Mouse (Mus musculus): ENCODE results near the gene Abca1.

Gene Abca1

DNA sequence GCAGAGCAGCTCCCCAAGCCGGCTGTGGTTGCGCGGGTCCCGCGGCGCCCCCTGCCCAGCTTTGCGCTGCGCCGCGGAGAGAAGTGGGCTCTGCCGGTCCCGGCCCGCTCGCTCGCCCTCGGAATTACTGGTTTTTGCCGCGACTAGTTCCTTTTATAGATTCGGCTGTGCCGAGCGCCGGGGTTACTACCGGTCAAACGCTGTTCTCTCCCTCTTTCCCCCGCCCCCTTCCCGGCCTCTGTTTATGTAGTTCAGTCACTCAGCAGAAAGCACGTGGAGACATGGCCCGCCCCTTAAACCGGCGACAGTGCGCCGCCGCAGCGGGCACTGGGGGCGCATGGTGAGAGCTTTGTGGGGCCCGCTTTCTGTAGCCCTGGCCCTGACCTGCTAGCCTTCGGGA is at the start of gene Abca1:
Gene Abca1, minus strand, starts transcription at position 129 of the 400 bp plus-strand sequence.
- in situ Hi-C loops (cut with MboI; ENCODE audit: unreplicated experiment in 2 of 2): loop anchor here in 1 of 2 experiments (5.0 kb wide), 1 partner anchor 38 kb away; no protein-coding TSS in a partner anchor

DNA sequence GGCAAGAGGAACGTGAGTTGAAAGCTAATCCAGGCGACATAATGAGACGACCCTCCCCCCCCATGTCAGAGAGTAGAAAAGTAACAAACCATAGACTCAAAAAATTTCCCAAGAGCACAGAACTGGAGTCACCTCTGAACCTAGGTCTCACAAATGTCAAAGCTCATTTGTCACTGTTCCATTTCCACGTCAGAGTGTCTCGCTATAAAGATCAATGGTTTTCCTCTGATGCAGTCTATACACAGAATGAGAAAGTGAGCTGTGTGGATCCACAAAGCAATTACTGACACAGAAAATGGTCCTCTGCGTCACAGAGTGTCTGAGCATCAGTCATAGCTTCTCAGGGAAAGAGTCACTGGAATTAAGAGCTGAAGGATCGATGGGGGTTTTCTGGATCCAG is 44.8 kb upstream of the Abca1 start:
- in situ Hi-C loops (cut with MboI; ENCODE audit: unreplicated experiment in 2 of 2): no loop called here

DNA sequence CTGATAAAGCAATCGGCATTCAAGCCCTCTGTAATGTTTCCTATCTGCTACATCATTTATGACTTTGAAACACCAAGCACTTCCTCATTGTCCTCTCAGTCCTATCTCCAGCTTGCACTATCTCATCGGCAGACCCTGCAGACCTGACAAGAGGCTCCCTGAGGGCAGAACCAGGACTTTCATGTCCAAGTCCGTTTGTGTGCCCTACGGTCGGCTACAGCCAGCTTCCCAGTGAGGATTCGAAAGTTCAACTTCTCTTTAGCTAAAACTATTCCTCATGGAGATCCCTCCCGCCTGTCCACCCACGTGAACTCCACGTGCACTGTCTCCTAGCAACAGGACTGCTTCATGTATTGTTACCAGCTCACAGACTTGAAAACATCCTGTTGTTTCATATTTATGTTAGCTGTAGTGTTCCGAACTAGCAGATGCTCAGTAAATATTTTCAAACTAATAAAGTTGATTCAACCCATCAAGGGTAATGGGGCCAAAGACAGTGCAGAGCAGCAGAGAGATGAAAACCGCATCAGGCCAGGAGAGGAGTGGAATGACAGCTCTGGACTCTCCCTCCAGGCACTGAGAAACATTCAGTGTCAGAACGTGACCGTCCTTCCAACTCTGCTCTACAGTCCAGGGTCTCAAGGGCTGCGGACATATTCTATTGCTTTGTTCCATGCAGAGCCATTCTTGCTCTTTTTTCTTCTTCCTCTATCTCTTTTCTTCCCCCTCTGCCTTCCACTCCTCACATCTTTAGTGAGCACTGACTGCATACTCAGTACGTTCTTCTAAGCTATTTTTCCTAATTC is 44.1 kb upstream of the Abca1 start:
- in situ Hi-C loops (cut with MboI; ENCODE audit: unreplicated experiment in 2 of 2): no loop called here

DNA sequence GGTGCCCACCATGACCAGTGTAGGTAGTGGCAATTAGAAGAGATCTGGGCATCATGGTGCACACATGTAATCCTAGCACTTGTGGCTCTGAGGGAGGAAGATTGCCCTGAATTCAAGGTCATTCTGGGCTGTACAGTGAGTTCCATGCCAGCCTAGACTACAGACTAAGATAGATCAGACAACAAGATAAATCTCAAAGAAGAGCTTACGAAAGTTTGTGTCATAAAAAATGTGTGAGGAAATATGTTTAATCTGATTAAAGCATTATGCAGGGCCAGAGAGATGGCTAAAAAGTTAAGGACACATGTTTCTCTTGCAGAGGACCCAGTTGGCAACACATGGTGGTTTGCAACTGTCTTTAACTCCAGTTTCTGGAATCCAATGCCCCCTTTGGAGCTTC is 40.6 kb upstream of the Abca1 start:
- in situ Hi-C loops (cut with MboI; ENCODE audit: unreplicated experiment in 2 of 2): no loop called here

DNA sequence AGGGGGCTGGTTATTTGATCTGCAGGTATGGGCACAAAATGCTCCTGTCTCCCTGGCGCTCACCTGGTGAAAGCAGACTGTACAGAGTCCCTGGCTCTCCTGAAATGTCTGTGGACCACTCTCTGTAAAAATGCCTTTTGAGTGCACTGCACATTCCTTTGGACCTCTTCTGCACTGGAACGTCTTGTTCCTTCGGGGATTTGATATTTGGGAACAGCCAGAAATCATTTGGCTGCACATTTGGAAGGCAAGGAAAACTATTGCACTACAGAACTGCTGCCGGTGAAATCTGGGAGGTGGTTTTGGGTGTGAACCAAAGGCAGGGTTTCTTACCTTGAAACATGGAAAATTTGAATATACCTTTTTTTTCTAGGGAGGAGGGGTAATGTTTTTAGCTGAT is 38.1 kb upstream of the Abca1 start:
- in situ Hi-C loops (cut with MboI; ENCODE audit: unreplicated experiment in 2 of 2): loop anchor here in 1 of 2 experiments (5.0 kb wide), 1 partner anchor 36 kb away; no protein-coding TSS in a partner anchor

DNA sequence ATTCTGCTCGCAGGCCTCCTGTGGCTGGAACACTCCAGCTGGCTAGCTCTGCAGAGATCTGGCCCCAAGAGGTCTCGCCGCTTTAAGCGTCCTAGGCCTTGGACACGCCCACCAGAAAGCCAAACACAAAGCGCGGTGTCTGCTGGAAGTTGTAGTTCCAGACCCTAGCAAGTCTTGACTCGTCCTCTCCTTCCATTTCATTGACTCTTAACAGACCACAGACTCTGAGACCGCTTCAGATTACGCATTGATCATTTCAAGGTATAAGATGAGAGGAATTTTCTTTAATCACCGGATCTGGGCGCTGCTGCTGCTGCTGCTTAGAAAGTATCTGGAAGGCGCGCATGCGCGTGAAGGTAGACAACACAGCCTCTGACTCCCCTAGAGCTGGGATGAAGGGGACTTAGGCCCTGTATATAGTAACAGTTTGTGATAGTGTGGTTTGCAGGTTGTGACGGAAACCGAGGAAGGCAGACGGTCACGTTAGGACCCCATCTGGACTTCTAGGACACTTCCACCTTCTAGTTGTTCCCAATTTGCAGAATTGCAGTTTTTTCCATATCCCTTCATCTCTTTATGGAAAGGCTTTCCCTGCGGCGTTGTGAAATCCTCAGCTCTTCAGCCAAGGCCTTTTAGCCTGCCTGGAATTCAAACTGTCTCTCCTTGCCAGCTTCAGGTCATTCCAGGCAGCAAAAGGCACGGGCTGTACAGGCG is 36.5 kb upstream of the Abca1 start:
- in situ Hi-C loops (cut with MboI; ENCODE audit: unreplicated experiment in 2 of 2): loop anchor here in 1 of 2 experiments (5.0 kb wide), 1 partner anchor 34 kb away; no protein-coding TSS in a partner anchor

DNA sequence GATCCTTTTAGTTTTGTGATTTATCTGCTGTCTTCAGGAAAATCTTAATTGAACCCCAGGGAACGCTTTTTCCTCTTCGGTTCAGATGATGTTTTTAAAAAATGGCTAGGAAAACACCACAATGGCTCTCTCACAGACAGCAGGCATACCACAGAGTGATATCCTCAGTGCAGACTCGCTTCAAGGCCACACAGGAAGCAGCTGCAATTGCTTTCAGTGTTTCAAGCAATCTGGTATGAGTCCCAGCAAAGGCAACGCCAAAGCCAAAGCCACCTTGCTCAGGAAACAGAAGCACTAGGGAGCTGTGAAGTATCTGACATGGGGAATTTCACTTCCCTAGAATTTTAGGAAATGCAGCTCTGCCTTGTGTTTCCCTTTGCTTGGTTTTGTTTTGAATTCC is 27.4 kb upstream of the Abca1 start:
- in situ Hi-C loops (cut with MboI; ENCODE audit: unreplicated experiment in 2 of 2): no loop called here

DNA sequence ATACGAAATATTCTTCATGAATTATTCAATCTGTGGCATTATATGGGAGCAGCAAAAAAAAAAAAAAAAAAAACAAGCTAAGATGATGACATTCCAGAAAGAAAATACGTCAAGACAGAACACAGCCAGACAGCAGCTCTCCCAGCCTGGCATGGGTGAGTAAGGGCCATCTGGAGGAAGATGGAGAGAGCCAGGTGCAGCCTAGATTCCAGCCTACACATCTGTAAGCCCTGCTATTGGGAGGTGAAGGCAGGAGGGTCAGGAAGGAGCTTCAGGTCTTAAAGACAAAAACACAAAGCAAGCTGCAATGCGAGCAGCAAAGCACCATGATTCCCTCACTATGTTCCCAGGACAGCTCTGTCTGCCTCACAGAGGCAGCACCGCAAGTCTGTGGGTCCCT is 26.9 kb upstream of the Abca1 start:
- in situ Hi-C loops (cut with MboI; ENCODE audit: unreplicated experiment in 2 of 2): no loop called here

DNA sequence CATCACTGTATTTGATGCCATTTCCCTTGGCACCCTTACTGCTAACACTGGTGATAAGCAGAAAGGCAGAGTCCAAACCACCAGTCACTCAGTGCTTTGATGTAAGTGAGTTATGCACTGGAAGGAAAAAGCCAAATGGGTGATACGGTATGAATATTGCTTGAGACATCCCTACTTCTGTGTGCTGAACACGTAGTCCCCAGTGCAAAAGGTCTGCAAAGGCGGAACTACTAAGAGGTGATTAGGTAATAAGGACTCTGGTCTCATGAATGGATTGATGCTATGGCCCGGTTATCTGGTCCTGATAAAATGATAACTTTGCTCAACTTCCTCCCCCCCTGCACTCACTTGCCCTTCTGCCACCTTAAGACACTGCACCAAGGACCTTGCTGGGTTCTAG is 26.4 kb upstream of the Abca1 start:
- in situ Hi-C loops (cut with MboI; ENCODE audit: unreplicated experiment in 2 of 2): no loop called here

DNA sequence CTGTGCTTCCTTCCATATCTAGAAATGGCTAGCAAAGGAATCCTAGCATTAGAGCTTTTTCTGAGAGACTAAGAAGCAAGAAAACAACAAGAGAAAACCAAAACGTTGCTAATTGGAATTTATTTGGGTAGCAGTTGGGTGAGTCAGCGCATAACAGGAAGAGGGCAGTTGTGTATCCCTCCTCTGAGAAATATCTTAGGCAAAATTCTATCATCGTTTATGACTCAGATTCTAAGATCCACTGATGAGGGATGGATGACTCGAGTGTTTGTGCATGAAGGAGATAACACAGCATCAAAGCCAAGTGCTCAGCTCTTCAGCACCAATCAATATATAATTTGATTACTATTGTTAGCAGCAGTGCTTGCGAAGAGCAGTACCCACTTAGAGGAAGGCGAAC is 21.8 kb upstream of the Abca1 start:
- in situ Hi-C loops (cut with MboI; ENCODE audit: unreplicated experiment in 2 of 2): no loop called here

DNA sequence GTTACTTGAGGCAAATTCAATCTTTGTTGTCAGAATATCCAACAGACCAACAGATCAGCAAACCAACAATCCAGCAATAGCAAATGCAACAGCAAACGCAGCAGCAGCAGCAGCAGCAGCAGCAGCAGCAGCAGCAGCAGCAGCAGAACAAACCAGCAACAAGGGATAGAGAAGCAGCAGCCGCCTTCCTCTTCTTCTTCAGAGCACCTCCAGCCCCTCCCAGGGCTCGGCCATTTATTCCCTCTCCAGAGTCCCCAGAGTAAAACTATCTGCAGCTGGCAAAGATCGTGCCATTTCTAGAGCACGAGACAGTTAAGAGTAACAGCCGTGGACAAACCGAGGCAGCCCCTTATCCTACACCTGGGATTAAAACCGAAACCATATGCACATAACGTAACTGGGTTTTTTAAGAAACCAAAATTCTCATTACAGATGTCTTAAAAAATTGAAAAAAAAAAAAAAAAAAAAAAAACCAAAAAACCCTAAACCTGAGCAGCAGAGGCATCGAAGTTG is 19.7 kb upstream of the Abca1 start:
- in situ Hi-C loops (cut with MboI; ENCODE audit: unreplicated experiment in 2 of 2): no loop called here

DNA sequence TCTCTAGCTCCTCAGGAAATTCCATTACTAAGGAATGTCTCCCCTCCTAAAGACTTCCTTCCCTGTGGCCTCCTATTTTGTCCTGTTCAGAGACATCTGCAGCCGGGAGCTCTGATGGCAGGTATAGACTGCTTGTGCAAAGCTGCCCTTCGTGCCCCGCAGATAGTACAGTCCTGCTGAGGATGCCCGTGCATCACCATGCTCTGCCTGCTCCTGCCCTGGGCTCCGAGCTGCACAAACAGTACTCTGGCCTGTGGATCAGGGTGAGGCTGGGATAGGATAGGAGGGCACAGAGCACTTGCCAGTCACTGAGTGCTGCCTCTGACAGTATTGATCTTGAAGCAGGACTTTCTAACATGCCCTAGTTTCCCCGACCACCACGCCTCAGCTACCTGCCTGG is 18.8 kb upstream of the Abca1 start:
- in situ Hi-C loops (cut with MboI; ENCODE audit: unreplicated experiment in 2 of 2): no loop called here

DNA sequence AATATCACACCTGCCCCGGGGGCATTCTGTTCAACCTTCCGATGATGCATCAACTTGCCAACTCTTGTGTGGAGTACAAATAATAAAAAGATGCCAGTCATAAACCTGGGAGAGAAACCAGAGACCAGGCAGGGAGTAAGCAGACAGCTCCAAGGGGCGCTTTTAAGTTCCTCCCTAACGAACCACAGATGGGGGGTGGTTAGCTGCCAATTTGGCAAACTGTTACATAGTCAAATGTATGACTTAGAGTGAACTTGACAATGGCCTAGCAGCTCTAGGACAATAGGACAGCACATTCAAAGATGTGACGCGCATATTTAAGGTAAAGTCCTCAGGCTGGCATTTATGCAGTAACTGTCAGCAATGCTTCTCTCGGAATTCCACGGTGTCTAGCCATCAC is 18.0 kb upstream of the Abca1 start:
- in situ Hi-C loops (cut with MboI; ENCODE audit: unreplicated experiment in 2 of 2): no loop called here

DNA sequence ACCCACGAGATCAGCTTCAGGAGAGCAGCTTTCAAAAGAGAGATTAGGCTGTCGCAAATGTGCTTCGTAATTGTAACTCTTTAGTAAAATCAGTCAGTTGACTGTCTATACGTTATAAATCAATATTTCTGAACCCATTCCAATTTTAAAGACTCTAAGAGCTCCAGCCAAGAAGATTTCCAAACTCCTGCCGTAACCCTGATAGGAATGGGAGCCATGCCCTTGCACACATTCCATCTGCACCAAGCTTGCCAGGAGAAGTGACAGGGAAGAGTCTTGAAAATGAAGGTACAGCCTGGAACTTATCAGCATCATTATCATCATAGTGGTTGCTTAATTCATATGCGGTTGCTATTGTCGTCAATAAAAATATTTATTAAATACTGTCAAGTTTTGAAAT is 15.2 kb upstream of the Abca1 start:
- in situ Hi-C loops (cut with MboI; ENCODE audit: unreplicated experiment in 2 of 2): no loop called here

DNA sequence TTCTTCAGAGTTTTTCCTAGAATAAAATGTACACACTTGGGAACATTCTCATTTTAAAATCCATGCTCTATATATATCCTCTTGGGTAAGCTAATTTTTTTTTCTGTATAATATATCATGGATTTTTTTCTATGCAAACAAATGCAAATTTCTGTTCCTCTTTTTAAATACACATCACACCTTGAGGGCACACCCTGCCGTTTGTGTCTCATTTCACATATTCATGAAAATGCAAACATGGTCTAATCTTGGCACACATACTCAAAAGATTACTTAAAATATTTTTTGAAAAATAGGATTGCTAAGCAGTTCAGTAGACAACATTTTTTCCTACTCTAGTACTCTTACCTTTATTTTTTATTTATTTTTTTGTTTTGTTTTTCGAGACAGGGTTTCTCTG is 10.7 kb upstream of the Abca1 start:
- in situ Hi-C loops (cut with MboI; ENCODE audit: unreplicated experiment in 2 of 2): no loop called here

DNA sequence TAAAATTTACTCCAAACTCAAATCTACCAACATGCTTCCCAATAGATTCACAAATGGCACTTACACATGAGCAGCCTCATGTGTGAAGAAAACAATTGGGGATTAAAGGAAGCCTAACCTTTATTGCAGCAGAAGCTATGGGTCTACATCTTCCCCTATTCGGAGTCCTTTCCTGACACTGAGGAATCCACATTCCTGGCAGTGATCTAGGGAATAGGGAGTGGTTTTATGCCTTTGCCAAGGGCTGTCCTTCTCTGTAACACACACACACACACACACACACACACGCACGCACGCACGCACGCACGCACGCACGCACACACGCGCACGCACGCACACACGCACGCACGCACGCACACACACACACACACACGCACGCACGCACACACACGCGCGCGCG is 5.5 kb upstream of the Abca1 start:
- in situ Hi-C loops (cut with MboI; ENCODE audit: unreplicated experiment in 2 of 2): no loop called here

DNA sequence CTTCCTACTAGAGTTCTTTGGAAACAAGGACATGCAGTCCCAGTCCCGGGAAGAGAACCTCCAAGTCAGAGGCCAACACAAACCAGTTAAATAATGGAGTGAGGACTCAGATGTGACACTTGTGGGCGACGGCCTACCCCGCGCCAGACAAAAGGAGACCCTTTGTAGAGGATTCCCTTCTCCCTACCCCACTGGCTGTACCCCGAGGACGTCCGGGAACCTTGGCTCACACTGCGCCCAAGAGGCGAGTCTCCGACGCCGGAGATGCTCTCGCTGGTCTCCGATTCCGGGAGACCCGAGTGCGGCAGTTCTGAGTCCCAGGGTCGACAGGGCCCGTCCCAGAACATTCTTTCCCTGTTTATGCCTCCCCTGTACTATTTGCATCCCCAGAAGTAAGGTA is 519 bp downstream of the Abca1 start:
- in situ Hi-C loops (cut with MboI; ENCODE audit: unreplicated experiment in 2 of 2): no loop called here

DNA sequence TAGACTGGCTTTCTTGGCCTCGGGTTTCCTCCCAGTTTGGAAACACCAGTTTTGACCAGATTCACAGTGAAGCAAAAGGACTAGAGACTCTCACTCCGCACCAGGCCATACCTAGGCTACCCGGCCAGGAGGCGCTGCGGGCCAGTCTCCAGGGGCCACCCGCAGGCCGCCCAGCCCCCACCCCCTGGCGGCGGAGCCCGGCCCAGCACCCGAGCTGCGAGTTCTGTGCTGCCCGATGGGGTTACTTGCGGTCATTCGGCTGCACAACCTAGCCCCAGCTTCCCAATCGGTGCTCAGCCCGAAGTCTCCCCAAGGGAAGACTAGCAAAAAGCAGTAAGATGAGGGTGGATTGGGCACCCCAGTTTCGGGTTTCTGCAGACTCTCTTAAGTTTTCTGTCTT is 1.1 kb downstream of the Abca1 start:
- in situ Hi-C loops (cut with MboI; ENCODE audit: unreplicated experiment in 2 of 2): no loop called here

DNA sequence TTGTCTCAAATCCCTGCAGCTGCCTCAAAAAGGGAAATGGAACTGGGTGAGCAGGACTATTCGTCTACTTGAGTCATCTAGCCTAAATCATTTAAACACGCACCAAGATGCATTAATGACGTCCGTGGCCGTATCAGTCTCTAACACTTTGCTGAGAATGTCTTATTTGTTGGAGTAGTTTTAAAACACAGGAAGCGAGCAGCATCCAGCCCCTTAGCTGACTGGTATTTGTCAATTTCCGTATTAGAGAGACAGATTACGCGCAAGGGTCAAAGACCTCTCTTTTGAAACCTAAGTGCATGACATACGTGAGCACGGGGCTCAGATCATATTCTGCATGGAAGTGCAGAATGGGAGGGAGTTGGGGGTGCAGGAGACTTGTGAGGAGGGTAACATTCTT is 4.2 kb downstream of the Abca1 start:
- in situ Hi-C loops (cut with MboI; ENCODE audit: unreplicated experiment in 2 of 2): no loop called here

DNA sequence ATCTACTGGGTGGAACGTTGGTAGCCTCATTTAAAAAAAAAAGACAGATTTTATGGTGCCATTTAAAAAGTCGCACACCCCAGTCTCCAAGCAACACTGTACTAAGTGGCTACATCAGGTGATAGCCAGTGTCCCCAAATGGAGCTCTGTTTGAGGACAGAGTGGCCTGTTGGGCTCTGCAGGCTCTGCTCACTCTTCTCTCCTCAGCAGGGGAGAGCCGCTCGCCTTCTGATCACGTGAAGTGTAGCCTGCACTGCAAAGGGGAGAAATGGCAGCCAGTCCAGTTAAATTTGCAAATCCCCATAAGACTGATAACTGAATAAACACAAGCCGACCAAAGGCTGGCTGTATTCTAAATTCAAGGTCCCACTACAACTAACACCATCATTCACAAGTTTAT is 6.0 kb downstream of the Abca1 start:
- in situ Hi-C loops (cut with MboI; ENCODE audit: unreplicated experiment in 2 of 2): no loop called here

DNA sequence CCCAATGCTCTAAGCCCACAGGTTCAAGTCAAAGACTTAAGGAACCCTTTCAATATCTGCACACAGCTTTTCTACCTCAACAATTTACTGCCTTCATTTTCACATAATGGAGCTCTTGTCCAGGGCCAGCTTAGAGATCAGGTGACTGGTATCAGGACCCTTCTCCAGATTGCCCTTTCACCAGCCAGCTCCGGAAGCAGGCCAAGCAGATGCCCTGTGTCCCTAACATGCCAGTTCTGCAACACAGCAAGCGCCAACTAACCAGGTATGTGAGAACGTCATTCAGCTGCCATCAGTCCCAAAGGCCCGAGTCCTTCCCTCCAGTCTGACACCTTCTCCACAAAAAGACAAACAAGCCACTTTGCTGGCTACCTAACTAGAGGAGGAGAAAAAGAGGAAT is 6.6 kb downstream of the Abca1 start:
- in situ Hi-C loops (cut with MboI; ENCODE audit: unreplicated experiment in 2 of 2): no loop called here

DNA sequence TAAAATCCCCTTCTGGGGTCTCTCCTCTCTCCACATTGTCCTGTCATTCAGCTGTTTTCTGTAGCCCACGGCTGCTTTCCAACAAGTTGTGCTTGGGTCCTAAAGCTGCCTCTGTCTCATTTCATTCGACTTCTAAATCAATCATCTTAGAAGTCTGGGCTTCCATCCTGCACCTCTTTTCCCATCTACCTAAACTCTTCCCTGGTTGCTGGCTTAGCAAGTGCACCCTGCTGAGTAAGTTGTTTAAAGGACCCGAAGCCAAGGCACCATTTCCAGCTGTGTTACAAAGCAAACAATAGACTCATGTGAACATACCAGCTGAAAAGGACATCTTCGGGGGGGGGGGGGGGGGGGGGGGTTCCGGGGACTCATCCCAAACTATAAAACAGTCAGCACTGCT is 7.0 kb downstream of the Abca1 start:
- in situ Hi-C loops (cut with MboI; ENCODE audit: unreplicated experiment in 2 of 2): no loop called here

All from v-Abl transformed pro-B cells (cell line).